Mouse (Mus musculus) CH12F3 (cell line): ENCODE data around the gene Mrpl45.
"Not testable (repeated sequence)": the region's sequence is repeated elsewhere in the genome, so short reads cannot be mapped to it uniquely, and the experiment has no call there.

Experiments
- in situ Hi-C: fragments of 300-500 bp; cut with MboI; formaldehyde crosslinking; loops from 2 replicates; pipeline ENCODE4 v1.14.3; 2020; ENCODE audit warnings: low sequenced_read_pairs

The Mrpl45 gene

GRCm38 (mm10) chr11:97331231-97332190, 16.0 kb downstream of the Mrpl45 start:
- in situ Hi-C loops, result no loop called here

- in situ Hi-C loops, result no loop called here
These were observed 17.5 kb downstream of the Mrpl45 start for GRCm38 (mm10) chr11:97333044-97333443.

DNA sequence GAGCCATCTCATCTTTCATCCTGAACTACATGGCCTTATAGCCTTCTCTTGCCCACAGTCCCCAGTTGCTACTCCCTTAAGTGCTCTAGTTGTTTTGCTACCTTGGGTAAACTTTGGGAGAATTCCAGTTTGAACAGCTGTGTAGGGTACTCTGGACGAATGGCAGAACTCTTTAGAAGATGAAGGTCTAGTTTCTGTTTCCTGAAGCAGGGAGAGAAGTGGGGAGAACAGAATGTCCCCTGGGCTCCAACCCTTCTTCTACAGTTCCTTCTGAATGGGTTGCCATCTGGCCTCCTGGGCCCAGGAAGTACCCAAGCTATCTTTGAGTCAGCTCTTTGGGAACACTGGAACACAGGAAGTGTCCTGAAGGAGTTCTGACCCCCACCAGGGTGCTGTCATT, 18.4 kb downstream of the Mrpl45 start:
- in situ Hi-C loops, result no loop called here

DNA sequence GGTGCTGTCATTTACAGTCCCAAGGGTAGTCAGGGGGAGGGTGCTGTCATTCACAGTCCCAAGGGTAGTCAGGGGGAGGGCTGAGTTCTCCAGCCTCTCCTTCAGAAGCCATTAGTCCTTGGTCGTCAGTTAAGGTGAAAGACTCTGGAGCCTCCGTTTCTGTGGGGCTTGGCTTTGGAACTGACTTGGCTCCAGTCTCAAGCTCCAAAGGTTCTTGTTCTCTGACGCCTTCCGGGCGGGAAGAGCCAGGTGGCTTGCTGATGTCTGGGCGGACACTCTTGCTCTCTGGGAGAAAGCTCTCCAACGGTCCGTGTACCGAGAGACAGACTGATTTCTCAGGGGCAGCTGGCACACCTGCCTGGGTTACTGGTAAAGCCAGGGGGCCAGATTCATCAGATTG, 18.9 kb downstream of the Mrpl45 start:
- in situ Hi-C loops, result no loop called here

GRCm38 (mm10) chr11:97336238-97336637, 20.7 kb downstream of the Mrpl45 start:
- in situ Hi-C loops, result no loop called here

GRCm38 (mm10) chr11:97336751-97337345, 21.3 kb downstream of the Mrpl45 start:
- in situ Hi-C loops, result no loop called here

- in situ Hi-C loops, result no loop called here
These were observed 21.8 kb downstream of the Mrpl45 start for GRCm38 (mm10) chr11:97337363-97337762.

DNA sequence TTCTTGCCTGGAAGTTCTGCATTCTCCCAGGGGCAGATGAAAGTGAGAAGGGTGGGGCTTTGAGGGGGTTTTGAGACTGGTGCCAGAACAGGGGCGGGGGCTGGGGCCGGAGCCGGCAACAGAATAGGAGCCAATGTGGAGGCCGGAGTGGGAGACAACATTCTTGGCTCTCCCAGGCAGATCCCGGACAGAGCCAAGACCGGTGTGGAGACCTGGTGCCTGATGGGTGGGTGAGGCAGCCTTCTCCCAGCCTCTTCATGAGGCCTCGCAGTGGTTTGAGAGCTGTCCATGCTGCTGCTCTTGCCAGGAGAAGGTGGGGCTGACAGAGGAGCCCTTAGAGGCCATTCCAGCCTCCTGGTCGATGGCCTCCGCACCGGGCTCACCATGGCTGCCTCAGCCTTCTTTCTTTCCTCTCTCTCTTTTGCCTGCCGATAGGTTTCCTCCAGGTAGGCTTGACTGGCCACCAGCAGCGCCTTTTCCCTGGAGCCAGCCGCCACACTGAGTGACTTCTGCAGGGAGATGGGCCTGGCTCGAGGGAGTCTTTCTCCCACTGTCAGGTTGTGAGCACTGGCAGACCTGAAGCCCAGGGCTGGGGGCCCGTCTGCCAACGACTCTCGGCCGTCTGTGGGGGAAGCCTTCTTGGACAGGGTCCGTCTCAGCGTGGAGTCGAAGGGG, 22.9 kb downstream of the Mrpl45 start:
- in situ Hi-C loops, result no loop called here

DNA sequence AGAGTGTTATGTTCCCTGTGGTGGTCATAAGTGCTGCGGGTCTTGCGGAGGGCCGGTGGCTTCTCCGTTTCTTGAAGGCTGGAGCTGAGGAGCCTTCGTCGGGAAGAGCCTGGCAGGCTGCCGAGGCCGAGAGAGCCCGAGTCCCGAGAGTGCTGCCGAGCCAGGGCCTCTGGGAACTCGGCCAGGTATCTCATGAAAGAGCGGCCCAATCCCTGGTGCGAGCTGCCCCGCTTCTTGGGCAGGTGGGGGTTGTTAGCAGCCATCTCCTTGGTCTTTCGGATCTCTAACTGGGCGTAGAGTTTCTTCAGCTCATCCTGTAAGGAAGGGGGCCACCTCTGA, 23.4 kb downstream of the Mrpl45 start:
- in situ Hi-C loops, result no loop called here

DNA sequence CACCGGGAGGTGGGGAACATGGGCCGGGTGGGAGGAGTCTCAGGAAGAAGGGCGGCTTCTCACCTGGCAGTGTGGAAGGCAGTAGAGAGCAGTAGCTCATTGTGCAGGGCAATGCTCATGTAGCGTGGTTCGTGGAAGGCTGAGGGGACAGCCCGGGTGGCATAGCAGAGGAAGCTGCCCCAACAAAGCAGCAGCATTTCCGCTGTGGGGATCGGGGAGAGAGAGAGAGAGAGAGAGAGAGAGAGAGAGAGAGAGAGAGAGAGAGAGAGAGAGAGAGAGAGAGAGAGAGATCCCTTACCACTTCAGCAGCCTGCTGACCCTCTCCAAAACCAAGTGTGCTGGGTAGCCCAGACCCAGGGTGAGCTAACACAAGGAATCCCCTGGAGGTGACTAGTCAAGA, 27.7 kb downstream of the Mrpl45 start:
- in situ Hi-C loops, result no loop called here

GRCm38 (mm10) chr11:97343619-97344018, 28.1 kb downstream of the Mrpl45 start:
- in situ Hi-C loops, result no loop called here

- in situ Hi-C loops, result no loop called here
These were observed 29.9 kb downstream of the Mrpl45 start for GRCm38 (mm10) chr11:97345446-97345845.

DNA sequence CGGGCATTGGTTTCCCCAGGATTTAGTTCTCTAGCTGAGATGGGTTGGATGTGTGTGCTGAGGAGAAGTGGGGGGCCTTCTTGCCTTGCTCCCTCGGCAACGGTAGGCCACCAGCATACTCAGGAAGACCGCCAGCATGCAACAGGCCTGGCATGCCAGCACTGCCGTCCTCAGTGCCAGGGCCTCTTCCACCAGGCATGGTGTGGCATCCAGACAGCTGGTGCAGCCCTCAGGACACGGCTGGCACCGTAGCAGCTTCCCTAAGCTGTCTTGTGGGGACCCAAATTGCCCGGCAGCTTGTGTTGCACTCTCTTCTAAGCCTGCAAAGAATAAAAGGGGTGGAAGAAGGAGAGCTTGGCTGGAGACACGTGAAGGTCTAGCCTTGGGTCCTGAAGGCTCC, 30.9 kb downstream of the Mrpl45 start:
- in situ Hi-C loops, result no loop called here

- in situ Hi-C loops, result no loop called here
These were observed 31.8 kb downstream of the Mrpl45 start for GRCm38 (mm10) chr11:97347291-97347690.

DNA sequence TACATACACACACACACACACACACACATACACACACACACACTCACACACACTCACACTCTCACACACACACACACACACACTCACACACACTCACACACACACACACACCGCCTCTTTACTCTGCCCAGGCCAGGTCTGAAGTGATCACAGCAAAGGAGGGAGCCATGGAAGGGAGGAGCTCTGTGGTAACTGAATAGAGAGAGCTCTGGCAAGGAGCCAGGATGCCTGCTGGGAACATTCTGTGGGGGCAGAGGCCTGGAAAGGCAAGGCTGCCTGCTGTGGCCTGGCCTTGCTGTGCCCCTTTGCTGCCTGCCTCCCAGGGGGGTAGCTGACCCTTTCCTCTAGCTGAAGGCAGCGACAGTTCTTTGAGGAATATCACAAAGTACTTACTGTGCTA, 34.5 kb downstream of the Mrpl45 start:
- in situ Hi-C loops, result no loop called here

DNA sequence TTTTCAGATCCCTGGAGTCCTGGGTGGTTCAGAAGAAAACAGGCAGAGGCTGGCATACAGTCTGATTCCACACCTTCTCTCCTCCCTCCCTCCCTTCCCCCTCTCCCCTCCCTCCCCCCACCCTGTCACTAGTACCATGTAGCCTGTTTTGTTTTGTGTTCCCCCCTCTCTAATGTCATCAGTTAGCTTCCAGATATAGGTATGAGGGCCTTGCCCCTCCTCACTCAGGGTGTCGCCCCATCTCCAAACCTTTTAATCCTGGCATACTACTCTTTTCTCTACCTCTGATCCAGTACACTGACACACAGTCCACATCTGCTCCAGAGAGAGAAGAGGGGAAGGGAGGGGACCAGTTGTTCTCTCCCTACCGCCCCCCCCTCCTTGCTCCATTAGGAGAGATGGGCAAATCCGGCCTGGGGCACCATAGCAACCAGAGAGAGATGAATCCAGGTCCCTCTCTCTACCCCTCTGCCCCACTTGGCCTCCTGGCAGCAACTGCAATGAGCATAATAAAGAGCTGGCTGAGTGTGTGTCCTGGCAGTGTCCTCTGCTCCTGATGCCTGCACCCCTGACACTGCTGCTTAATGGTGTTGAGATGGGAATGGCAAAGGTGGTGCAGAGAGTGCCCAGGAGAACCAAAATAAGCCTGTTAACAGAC, 36.6 kb downstream of the Mrpl45 start, which contains the start of gene Gpr179:
Gpr179 (minus strand) TSS at position 51 of the 658 bp plus-strand sequence.
- in situ Hi-C loops, result no loop called here

GRCm38 (mm10) chr11:97352935-97353597, 37.5 kb downstream of the Mrpl45 start:
- in situ Hi-C loops, result no loop called here

GRCm38 (mm10) chr11:97354646-97355045, 39.1 kb downstream of the Mrpl45 start:
- in situ Hi-C loops, result no loop called here

GRCm38 (mm10) chr11:97355247-97355646, 39.7 kb downstream of the Mrpl45 start:
- in situ Hi-C loops, result no loop called here

- in situ Hi-C loops, result not testable (repeated sequence)
These were observed 42.1 kb downstream of the Mrpl45 start for GRCm38 (mm10) chr11:97357663-97358062.
